Mouse (Mus musculus) liver, embryonic 13.5 days (tissue): ENCODE data around the gene Krtap12-1. TPM values are rescaled to one million over a fixed set of nuclear protein-coding genes. Genes with fewer than 3 reads are reported as not detected.
"Not testable (repeated sequence)": the region's sequence is repeated elsewhere in the genome, so short reads cannot be mapped to it uniquely, and the experiment has no call there.

Experiments
- ATAC-seq: fragments of 200-750 bp; cut with Nextera tagmentation; 2 replicates; pipeline ENCODE4 v1.8.0; 2017; ENCODE audit warnings: low read depth, mild to moderate bottlenecking, moderate number of reproducible peaks, moderate library complexity
- DNase-seq: peaks from one replicate; pipeline ENCODE4 v3.0.0; 2022
- H3K27ac ChIP-seq: fragments of 300-500 bp; sonication (generic); 2 replicates; pipeline ENCODE4 v1.5.1; 2015; ENCODE audit warnings: moderate library complexity, mild to moderate bottlenecking, inconsistent platforms
- H3K27me3 ChIP-seq: fragments of 300-500 bp; sonication (generic); 2 replicates; pipeline ENCODE4 v1.6.1; 2015; ENCODE audit warnings: mild to moderate bottlenecking, inconsistent platforms
- H3K36me3 ChIP-seq: fragments of 300-500 bp; sonication (generic); 2 replicates; pipeline ENCODE4 v1.6.1; 2015; ENCODE audit warnings: mild to moderate bottlenecking, inconsistent platforms
- H3K4me1 ChIP-seq: fragments of 300-500 bp; sonication (generic); replicated peaks from 2 replicates; pipeline ENCODE4 v1.6.1; 2015; ENCODE audit warnings: inconsistent platforms
- H3K4me2 ChIP-seq: fragments of 300-500 bp; sonication (generic); 2 replicates; pipeline ENCODE4 v1.6.1; 2015; ENCODE audit warnings: inconsistent platforms, mild to moderate bottlenecking, moderate library complexity
- H3K4me3 ChIP-seq: fragments of 300-500 bp; sonication (generic); replicated peaks from 2 replicates; pipeline ENCODE4 v1.5.1; 2015; ENCODE audit warnings: mild to moderate bottlenecking, inconsistent platforms
- H3K9ac ChIP-seq: fragments of 300-500 bp; sonication (generic); 2 replicates; pipeline ENCODE4 v1.6.1; 2015; ENCODE audit warnings: mild to moderate bottlenecking, inconsistent platforms
- H3K9me3 ChIP-seq: fragments of 300-500 bp; sonication (generic); replicated peaks from 2 replicates; pipeline ENCODE4 v1.6.1; 2016; ENCODE audit warnings: inconsistent platforms
- WGBS: fragments of 180-500 bp; shearing (Covaris S2); methylation state at CpG from one replicate; pipeline ENCODE4 v1.1.7; 2015; ENCODE audit not compliant: insufficient replicate concordance; 5-methylcytosine and 5-hydroxymethylcytosine counted together
- polyA plus RNA-seq: library from polyadenylated mRNA; unstranded; fragments of >200 nt; fragmentation: Nextera tagmentation; extraction: Ambion mirVana; gene quantifications from 2 replicates; pipeline ENCODE4 v1.2.1, GENCODE M21; 2015

Gene Krtap12-1
- polyA plus RNA-seq, 1 experiment from 2014 or later: not detected

- H3K27me3 ChIP-seq: no peaks in the 10 kb centered on the region
- H3K4me1 ChIP-seq: no peaks in the 10 kb centered on the region
- H3K4me2 ChIP-seq: no peak within 1 kb of the TSS
- DNase-seq: no peak
- H3K9me3 ChIP-seq: no peaks in the 10 kb centered on the region; the same call in 1 of the 2 replicates
- H3K36me3 ChIP-seq: no peaks in the 10 kb centered on the region
- no peak for ATAC-seq
- no peak within 1 kb of the TSS for H3K4me3 ChIP-seq
- 54% methylated on average over 1 of the region's 1 CpGs for WGBS
- H3K27ac ChIP-seq: no peak within 1 kb of the TSS
- H3K9ac ChIP-seq: no peak within 1 kb of the TSS
Observed at GRCm38 (mm10) chr10:77706326-77706725, 14.1 kb upstream of the Krtap12-1 start, which contains the start of gene Gm10272. Gene Gm10272 (plus strand): TSS chr10:77706626.

- no peaks in the 10 kb centered on the region for H3K36me3 ChIP-seq
- H3K9me3 ChIP-seq: no peaks in the 10 kb centered on the region; the same call in 1 of the 2 replicates
- no peaks in the 10 kb centered on the region for H3K4me1 ChIP-seq
- no peaks in the 10 kb centered on the region for H3K27me3 ChIP-seq
- no peak overlapping the region for H3K27ac ChIP-seq
- no peak overlapping the region for H3K4me2 ChIP-seq
- no peak overlapping the region for H3K9ac ChIP-seq
- no peak overlapping the region for H3K4me3 ChIP-seq
- 65% methylated on average over 3 of the region's 3 CpGs for WGBS
- DNase-seq: no peak
- ATAC-seq: no peak
Observed at GRCm38 (mm10) chr10:77709831-77710230, 10.6 kb upstream of the Krtap12-1 start.

DNA sequence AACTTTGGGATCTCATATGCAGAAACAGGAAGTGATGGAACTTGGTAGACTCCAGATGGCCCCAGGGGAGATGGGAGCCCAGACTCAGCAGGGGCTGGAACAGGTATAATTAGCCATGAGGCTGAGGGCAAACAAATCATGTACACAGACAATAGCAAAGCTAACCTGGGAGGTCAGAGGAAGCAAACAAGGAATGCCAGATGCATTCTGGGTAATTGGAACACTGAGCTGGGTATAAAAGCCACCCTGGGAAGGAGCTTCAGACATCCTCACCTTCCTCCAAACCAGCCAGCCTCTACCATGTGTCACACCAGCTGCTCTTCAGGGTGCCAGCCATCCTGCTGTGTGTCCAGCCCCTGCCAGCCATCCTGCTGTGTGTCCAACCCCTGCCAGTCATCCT, 9.2 kb upstream of the Krtap12-1 start, which contains the start of gene Gm10024:
Gene Gm10024, plus strand, starts transcription at position 301 of the 400 bp plus-strand sequence.
- not testable (repeated sequence) for H3K27me3 ChIP-seq, H3K27ac ChIP-seq, H3K4me3 ChIP-seq, H3K9ac ChIP-seq, H3K4me1 ChIP-seq, H3K9me3 ChIP-seq, ATAC-seq, H3K36me3 ChIP-seq, H3K4me2 ChIP-seq, DNase-seq

DNA sequence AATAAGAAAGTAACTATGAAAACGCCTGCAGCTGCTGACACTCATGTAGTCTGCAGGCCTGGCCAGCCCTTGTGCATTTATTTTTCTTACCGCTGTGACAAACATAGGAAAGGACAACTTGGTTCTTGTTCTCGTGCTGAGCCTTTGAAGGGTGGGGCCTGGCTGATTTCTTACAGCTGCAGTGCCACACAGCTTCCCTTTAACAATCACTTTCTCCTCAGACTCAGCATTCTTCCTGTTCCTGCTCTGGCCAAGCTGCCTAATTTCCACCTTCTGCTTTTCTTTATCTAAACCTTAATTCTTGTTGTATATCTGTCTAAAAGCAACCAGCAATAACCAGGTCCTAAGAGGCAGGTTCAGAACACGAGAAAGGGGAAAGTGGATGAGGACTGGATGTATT, 6.7 kb upstream of the Krtap12-1 start:
- Histone ChIP-seq H3K27ac (no peak overlapping the region), H3K4me3 (no peak overlapping the region), H3K36me3 (no peaks in the 10 kb centered on the region), H3K4me2 (no peak overlapping the region), H3K9ac (no peak overlapping the region), H3K4me1 (no peaks in the 10 kb centered on the region), H3K27me3 (no peaks in the 10 kb centered on the region), H3K9me3 (no peaks in the 10 kb centered on the region; the same call in 1 of the 2 replicates)
- no peak for DNase-seq
- no peak for ATAC-seq
- WGBS: 38% methylated on average over 4 of the region's 4 CpGs

- Histone ChIP-seq H3K4me3 (no peak within 1 kb of the TSS), H3K27me3 (no peaks in the 10 kb centered on the region), H3K36me3 (no peaks in the 10 kb centered on the region), H3K4me1 (no peaks in the 10 kb centered on the region), H3K9ac (no peak within 1 kb of the TSS), H3K27ac (no peak within 1 kb of the TSS), H3K4me2 (no peak within 1 kb of the TSS), H3K9me3 (no peaks in the 10 kb centered on the region; the same call in 1 of the 2 replicates)
- no peak for DNase-seq
- no peak for ATAC-seq
- 58% methylated on average over 1 of the region's 1 CpGs for WGBS
Observed at GRCm38 (mm10) chr10:77715507-77715906, 4.9 kb upstream of the Krtap12-1 start, which contains the start of gene Gm10142. Gene Gm10142 (plus strand): TSS chr10:77715807.

- H3K27ac ChIP-seq: no peak overlapping the region
- H3K9ac ChIP-seq: no peak overlapping the region
- DNase-seq: no peak
- no peaks in the 10 kb centered on the region for H3K9me3 ChIP-seq
- 63% methylated on average over 8 of the region's 8 CpGs for whole genome bisulfite sequencing
- ATAC-seq: no peak
- H3K4me3 ChIP-seq: no peak overlapping the region
- no peaks in the 10 kb centered on the region for H3K36me3 ChIP-seq
- H3K27me3 ChIP-seq: no peaks in the 10 kb centered on the region
- H3K4me1 ChIP-seq: no peaks in the 10 kb centered on the region
- no peak overlapping the region for H3K4me2 ChIP-seq
Observed at GRCm38 (mm10) chr10:77724855-77725254, 4.5 kb downstream of the Krtap12-1 start.

DNA sequence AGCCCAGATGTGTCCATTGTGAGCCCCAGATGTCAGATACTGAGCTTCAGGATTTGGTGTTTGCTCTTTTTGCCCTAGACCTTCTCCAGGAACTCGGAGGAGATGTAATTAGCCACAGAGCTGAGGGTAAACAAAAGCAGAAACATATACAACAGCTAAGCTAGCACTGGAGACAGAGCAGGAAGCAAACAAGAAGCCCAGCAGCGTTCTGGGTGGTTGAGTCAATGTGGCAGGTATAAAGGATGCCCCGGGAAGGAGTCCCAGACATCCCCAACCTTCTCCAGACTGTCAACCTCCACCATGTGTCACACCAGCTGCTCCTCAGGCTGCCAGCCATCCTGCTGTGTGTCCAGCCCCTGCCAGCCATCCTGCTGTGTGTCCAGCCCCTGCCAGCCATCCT, 5.8 kb downstream of the Krtap12-1 start, which contains the start of gene Gm10100:
Gene Gm10100, plus strand, starts transcription at position 301 of the 400 bp plus-strand sequence.
- Histone ChIP-seq H3K27me3 (no peaks in the 10 kb centered on the region), H3K9ac (no peak within 1 kb of the TSS), H3K4me1 (no peaks in the 10 kb centered on the region), H3K4me3 (no peak within 1 kb of the TSS), H3K9me3 (no peaks in the 10 kb centered on the region), H3K27ac (no peak within 1 kb of the TSS), H3K4me2 (no peak within 1 kb of the TSS), H3K36me3 (no peaks in the 10 kb centered on the region)
- DNase-seq (no peak), ATAC-seq (no peak)
- 26% methylated on average over 3 of the region's 3 CpGs for WGBS

DNA sequence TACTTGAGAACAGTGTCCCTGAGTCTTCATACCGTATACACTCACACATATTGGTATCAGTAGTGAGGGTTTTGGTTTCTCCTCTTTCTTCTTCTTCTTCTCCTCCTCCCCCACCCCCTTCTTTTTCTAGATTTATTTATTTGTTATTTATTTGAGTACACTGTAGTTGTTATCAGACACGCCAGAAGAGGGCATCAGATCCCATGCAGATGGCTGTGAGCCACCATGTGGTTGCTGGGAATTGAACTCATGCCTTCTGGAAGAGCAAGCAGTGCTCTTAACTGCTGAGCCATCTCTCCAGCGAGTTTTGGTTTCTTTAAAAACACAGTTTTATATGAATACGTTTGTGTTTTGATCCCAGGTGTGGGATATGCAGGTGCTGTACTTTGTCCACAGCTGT, 7.9 kb downstream of the Krtap12-1 start:
- Histone ChIP-seq H3K27me3 (no peaks in the 10 kb centered on the region), H3K9ac (no peak overlapping the region), H3K4me1 (no peaks in the 10 kb centered on the region), H3K4me2 (no peak overlapping the region), H3K36me3 (no peaks in the 10 kb centered on the region), H3K4me3 (no peak overlapping the region), H3K9me3 (no peaks in the 10 kb centered on the region), H3K27ac (no peak overlapping the region)
- WGBS: 47% methylated on average over 4 of the region's 4 CpGs
- ATAC-seq (no peak), DNase-seq (no peak)

GRCm38 (mm10) chr10:77729241-77729640, 8.8 kb downstream of the Krtap12-1 start:
- no peak for ATAC-seq
- Histone ChIP-seq H3K4me2 (no peak overlapping the region), H3K9ac (no peak overlapping the region), H3K4me1 (no peaks in the 10 kb centered on the region), H3K4me3 (no peak overlapping the region), H3K9me3 (no peaks in the 10 kb centered on the region; the same call in 1 of the 2 replicates), H3K27me3 (no peaks in the 10 kb centered on the region), H3K27ac (no peak overlapping the region), H3K36me3 (no peaks in the 10 kb centered on the region)
- DNase-seq: no peak
- 34% methylated on average over 4 of the region's 4 CpGs for WGBS

DNA sequence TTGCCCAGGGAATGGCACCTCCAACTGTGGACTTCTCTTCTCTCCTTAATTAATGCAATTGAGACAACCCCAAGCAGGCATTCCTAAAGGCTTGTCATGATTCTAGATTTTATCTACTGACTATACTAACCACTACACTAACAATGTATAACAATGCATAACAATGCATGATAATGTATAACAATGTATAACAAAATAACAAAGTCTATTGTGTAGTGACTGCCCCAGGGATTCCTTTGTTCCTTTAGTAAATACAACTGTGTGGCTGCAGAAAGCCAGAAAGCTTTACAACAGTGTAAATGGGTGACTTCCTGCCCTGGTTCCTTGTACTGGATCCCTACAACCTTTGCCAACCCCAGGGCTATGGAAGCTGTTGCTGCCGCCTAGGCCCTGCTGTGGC, 15.5 kb downstream of the Krtap12-1 start:
- no peaks in the 10 kb centered on the region for H3K36me3 ChIP-seq
- 79% methylated on average over 1 of the region's 1 CpGs for WGBS

DNA sequence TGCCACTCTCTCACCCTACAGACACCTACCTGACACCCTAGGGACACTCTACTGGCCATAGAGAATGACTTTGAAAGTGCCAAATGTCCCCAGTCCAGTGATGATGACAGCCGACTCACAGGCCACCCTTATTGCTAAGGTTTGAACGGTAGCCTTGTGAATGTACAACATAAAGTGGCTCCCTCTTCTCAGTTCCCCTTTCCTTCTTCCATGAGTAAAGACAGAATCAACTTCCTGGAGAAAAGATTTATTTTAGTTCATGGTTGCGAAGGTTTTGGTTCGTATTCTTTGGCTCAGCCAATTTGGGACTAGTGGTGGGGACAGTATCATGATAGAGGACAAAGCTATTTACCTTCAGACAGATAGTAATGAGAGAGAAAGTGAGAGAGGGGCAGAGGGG, 18.5 kb downstream of the Krtap12-1 start:
- no peaks in the 10 kb centered on the region for H3K4me1 ChIP-seq
- H3K9me3 ChIP-seq: peaks cover 3% of the 10 kb centered on the region; the same call in 1 of the 2 replicates
- 56% methylated on average over 4 of the region's 4 CpGs for WGBS
- no peak overlapping the region for H3K4me2 ChIP-seq
- ATAC-seq (no peak), DNase-seq (no peak)
- no peak overlapping the region for H3K4me3 ChIP-seq
- no peaks in the 10 kb centered on the region for H3K36me3 ChIP-seq
- H3K27me3 ChIP-seq: no peaks in the 10 kb centered on the region
- H3K9ac ChIP-seq: no peak overlapping the region
- no peak overlapping the region for H3K27ac ChIP-seq

More for the DNA sequence above, 15.5 kb downstream of the Krtap12-1 start:
- ATAC-seq (no peak), DNase-seq (no peak)
- Histone ChIP-seq H3K9me3 (peaks cover 3% of the 10 kb centered on the region; the same call in 1 of the 2 replicates), H3K9ac (no peak overlapping the region), H3K4me3 (no peak overlapping the region), H3K27me3 (no peaks in the 10 kb centered on the region), H3K27ac (no peak overlapping the region), H3K4me1 (no peaks in the 10 kb centered on the region), H3K4me2 (no peak overlapping the region)

GRCm38 (mm10) chr10:77741924-77742688, 21.7 kb downstream of the Krtap12-1 start, which contains the start of gene Gm18596:
Gene Gm18596 (minus strand): TSS chr10:77742638.
- not testable (repeated sequence) for H3K36me3 ChIP-seq, H3K27me3 ChIP-seq, H3K4me3 ChIP-seq, H3K9ac ChIP-seq, H3K9me3 ChIP-seq, H3K4me1 ChIP-seq, DNase-seq, H3K27ac ChIP-seq, ATAC-seq, H3K4me2 ChIP-seq
- 65% methylated on average over 4 of the region's 5 CpGs for WGBS
